Mouse (Mus musculus) gastrocnemius, postnatal 4 days (tissue): ENCODE results near the gene Zmiz1. TPM values are rescaled to one million over a fixed set of nuclear protein-coding genes. Genes with fewer than 3 reads are reported as not detected.
A peak's percentile ranks its signal among the peaks of the same experiment; 100 is the strongest.

Experiments used
- DNase-seq, 2 experiments: peaks; one replicate each; pipeline ENCODE4 v3.0.0; 2021 to 2022; ENCODE audit warnings: low spot score in 2 of 2, mixed read lengths in 2 of 2
- total RNA-seq, 2 experiments: library from RNA; stranded (reverse); gene quantifications; 2 replicates each; pipeline ENCODE4 v1.2.3; 2021

Gene Zmiz1
- total RNA-seq, 2 experiments from 2014 or later, result 53.8 to 55.2 TPM

- DNase-seq, result no peak
These were observed 30.5 kb downstream of the Zmiz1 start for GRCm38 (mm10) chr14:25489336-25490078.

GRCm38 (mm10) chr14:25491961-25492360 lies 33.0 kb downstream of the Zmiz1 start:
- no peak for DNase-seq

GRCm38 (mm10) chr14:25492567-25493279 lies 33.7 kb downstream of the Zmiz1 start:
- no peak for DNase-seq

DNA sequence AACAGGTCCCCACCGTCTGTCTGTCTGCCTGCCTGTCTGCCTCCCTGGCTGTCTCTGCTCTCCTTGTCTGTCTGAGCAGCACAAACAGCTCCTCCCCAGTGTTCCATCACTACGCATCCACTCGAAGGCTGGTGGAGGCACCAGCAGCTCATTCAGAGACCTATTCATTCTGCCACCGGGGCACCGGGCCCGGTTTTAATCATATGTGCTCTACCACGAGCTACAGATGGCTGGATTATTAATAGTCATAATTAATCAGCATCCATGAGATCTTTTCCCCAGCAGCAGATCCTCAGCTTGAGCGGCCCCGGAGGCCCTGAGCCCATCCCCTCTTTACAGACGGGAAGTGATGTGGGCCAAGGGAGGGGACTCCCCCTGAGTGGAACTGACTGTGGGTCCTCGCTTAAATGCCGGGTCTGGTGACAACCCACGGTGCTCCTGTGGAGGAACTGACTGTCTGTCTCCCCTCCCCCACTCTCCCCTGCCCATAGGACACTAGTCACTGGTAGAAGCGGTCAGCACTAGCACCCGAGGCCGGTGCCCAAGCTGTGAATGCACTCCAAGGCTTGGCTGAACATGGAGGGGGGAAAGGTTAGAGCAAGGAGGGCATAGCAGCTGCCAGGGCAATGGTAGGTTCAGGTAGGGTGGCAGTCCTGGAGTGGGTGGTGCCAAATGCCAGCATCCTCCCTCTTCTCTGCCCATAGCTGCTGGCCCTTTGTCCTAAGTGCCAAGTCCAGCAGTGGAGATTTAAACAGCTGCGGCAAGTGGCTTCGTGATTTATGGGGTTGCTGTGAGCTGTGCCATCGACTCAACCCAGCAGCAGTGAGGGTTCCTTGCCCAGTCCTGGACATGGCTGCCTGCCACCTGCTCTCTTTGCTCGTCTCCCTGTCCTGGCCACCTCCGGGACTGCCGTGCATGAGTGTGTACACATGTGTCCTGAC lies 34.6 kb downstream of the Zmiz1 start:
- no peak for DNase-seq

DNA sequence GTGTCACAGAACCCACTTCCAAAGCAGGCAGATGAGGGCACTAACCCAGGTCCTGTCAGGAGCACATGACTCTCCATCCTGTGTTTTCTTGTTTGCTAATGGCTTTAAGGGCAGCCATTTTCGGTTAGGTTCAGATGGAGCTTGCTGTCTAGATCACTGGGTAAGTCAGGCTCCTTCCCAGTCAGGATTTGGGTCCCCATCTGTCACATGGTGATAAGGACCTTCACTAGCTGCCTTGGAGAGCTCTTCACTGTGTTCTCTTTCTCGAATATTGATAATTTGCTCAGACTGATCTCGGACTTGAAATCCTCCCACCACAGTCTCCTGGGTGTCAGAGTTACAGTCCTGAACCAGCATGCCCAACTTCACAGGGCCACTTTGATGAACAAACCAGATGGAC lies 35.8 kb downstream of the Zmiz1 start:
- DNase-seq, result no peak

GRCm38 (mm10) chr14:25496116-25496515 lies 37.1 kb downstream of the Zmiz1 start:
- DNase-seq, result no peak

GRCm38 (mm10) chr14:25496989-25497388 lies 38.0 kb downstream of the Zmiz1 start:
- no peak for DNase-seq

DNA sequence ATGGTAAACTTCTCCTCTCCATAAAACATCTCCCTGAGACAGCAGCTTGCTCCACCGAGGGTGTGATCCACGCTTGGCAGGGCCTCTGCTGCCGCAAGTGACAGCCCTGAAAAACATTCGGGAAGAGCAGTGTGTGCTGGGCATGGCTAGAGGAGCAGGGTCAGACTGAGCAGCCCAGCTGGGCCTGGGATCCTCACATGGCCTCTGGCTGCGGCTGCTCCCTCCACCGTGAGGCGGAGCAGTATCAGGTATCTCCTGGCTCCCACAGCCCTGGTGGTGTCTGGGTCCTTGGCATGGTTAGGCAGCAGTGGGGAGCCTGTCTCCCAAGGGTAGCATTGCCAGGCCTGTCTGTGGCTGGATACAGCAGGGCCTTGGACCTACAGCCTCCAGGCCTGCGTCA lies 38.6 kb downstream of the Zmiz1 start:
- peak in 1 of 2 experiments; percentile 61 for DNase-seq

DNA sequence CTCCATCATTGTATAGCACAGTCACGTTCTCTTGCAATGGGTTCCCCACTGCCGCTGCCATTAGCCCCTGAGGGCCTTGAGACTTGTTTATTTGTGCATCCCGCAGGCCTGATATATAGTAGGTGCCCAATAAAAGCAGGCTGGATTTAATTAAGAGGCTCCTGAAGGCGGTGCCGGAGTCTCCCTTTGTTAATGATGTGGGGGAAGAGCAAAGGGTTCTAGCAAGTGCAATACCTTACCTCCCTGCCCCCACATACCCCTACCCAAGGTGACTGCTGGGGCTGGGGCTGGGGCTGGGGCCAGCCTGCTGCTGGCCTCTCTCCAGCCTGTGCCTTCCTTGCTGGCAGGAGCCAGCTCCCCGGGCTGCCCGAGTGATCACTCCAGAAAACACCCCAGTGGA lies 39.4 kb downstream of the Zmiz1 start:
- DNase-seq, result no peak

DNA sequence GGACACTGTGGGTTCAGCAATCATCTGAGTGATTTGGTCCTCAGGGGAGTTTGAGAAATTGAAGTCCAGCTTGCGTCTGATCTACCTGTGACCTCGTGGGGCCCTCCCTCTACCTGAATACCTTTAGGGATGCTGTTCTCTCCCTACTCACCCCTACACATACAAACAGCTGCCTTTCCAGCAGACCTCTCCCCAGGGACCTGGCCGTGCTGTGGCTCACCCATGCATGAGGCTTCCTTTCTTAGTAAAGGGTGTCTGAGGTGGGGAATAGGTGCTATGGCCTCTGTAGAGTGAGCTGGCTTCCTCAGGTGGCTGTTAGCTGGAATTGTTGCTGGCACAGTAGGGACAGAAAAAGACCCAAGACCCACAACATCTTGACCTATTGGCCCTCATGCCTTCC lies 40.5 kb downstream of the Zmiz1 start:
- DNase-seq, result no peak

- DNase-seq, result no peak
These were observed 41.6 kb downstream of the Zmiz1 start for GRCm38 (mm10) chr14:25500511-25501120.

- DNase-seq, result no peak
These were observed 42.5 kb downstream of the Zmiz1 start for GRCm38 (mm10) chr14:25501481-25501880.

DNA sequence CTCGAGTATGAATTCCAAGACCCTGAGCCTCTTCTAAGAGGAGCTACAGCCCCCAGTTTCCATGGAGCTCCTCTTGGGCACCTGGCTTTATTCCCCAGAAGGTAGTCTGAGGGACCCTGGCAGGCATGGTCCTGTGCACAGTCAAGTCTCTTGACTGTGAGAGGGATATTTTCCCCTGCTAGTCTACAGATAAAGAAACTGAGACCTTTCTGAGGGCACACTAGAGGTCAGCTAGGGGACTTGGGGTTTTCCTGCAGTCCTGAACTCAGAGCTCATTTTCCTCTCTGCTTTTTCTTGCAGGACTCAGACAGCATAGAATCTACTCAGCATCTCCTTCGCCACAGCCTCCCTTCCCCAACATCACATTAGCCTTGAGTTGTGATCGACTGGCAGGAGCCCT lies 43.4 kb downstream of the Zmiz1 start:
- no peak for DNase-seq

- DNase-seq, result no peak
These were observed 45.3 kb downstream of the Zmiz1 start for GRCm38 (mm10) chr14:25504241-25504640.

DNA sequence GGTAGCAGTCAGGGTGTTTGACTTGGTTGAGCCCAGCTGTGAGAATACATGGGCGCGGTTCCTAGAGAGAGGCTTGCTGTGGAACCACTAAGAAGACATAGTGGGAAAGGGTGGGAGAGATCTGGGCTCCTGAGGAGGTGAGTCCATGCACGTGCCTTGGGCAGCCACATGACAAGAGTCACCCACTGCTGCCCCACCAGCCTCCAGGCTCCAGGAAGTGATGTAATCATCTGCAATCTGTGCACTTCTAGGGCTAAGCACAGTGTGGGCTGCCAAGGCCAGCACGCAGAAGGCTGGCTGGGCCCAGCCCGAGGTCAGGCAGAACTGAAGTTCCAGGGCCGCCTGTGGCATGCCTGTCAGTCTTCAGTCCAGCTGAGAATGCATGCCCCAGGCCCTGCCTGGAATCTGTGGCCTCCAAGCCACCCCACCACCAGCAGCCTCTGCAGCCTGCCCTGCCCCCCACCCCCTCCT lies 46.3 kb downstream of the Zmiz1 start:
- no peak for DNase-seq

- DNase-seq, result no peak
These were observed 49.2 kb downstream of the Zmiz1 start for GRCm38 (mm10) chr14:25508111-25508756.

GRCm38 (mm10) chr14:25508757-25509139 lies 49.8 kb downstream of the Zmiz1 start:
- no peak for DNase-seq

DNA sequence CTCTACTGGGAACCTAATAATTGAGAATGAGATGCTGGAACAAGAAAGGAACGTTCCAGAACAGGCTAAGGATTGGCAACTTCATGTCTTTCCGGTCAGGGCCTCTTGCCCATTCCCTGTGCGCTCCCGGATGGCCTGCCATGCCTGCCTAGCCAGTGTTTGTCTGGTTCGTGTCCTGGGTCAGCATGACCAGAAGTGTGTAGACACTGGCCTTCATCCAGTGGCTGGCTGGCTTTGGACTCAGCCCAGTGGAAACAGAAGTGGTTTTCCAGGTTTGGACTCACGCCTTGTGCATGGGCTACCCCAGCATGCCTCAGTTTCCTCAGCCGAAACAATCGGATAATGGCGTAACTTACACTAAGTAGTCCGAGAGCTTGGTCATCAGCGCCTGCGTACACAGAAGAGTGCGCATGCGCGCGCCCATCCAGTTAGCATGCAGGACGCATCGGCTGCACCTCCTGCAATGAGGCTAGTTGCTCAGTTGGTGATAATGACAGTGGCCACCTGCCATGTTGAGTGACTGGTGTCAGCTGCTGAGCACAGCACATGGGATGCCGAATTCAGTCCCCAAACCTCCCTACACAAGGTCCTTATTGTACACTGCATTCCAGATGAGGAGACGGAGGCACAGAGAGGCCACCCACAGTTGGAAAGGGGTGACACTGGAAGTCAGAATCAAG lies 50.6 kb downstream of the Zmiz1 start:
- DNase-seq, result no peak

- DNase-seq, result no peak
These were observed 51.4 kb downstream of the Zmiz1 start for GRCm38 (mm10) chr14:25510362-25510761.

- no peak for DNase-seq
These were observed 52.0 kb downstream of the Zmiz1 start for GRCm38 (mm10) chr14:25510987-25511386.
